Mouse (Mus musculus): ENCODE results near the gene Dnmbp. TPM values are rescaled to one million over a fixed set of nuclear protein-coding genes. Genes with fewer than 3 reads are reported as not detected.

The Dnmbp gene
- polyA plus RNA-seq, 1 experiment from 2014 or later, result 4.8 TPM

DNA sequence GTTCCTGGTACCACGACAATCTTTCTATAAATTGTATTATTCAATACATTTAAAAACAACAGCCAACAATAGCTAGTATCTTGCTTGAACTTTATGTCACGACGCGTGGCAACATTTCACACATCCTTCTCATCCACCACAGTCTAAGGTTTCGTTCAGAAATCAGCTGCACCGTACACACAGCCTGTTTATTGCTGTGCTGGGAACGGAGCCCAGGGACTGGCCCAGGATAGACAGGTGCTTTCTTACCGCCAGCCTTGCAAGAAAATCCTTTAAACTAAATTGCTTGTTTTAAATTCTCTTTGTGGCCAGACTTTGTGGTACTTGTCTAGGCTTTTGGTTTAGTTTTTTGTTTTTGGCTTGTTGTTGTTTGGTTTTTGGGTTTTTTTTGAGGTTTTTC, 62.6 kb downstream of the Dnmbp start:
- H3K27me3 ChIP-seq (ENCODE audit: insufficient read depth, low read length), result peaks cover 3% of the 10 kb centered on the region; the same call in 1 of the 2 replicates
- H3K9me3 ChIP-seq (ENCODE audit: low read length), result no peaks in the 10 kb centered on the region
- peaks cover 7% of the 10 kb centered on the region for H3K36me3 ChIP-seq (replicated peaks; ENCODE audit: insufficient read depth, low read length)
- peaks cover 9% of the 10 kb centered on the region for H3K4me1 ChIP-seq (ENCODE audit: insufficient read depth)
- 82% methylated on average over 8 of the region's 8 CpGs for WGBS (ENCODE audit: insufficient replicate concordance)
- H3K27ac ChIP-seq (ENCODE audit: low read depth), result no peak overlapping the region
- H3K4me3 ChIP-seq (ENCODE audit: low read depth, low read length), result no peak overlapping the region
- no peak overlapping the region for H3K4me2 ChIP-seq (ENCODE audit: low read depth, low read length)
- H3K9ac ChIP-seq (replicated peaks), result no peak overlapping the region
- no peak for TF ChIP-seq EP300 (IDR thresholded peaks at IDR 0.05; ENCODE audit: low read depth)
- TF ChIP-seq CTCF (IDR thresholded peaks at IDR 0.05; ENCODE audit: low read depth), result no peak
- ATAC-seq (no peak), DNase-seq (no peak)

DNA sequence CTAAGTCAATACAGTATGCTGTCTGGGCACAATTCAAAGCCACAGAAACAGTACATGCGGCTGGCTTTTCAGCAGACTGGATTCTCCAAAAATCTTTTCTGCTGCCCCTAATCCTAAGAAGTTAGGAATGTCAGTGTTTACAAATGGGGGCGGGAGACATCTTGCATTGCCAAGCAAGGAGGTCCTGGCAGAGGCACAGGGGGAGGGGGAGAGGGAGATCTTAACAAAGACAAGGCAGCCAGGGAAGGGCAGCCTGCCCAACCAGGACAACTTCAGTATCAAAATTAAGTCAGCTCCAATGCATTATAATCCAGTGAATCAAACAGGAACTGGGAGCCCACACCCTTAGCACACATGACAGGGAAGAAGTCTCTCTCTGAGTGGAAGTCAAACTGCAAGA, 64.0 kb downstream of the Dnmbp start:
- H3K4me3 ChIP-seq (ENCODE audit: low read depth, low read length), result no peak overlapping the region
- DNase-seq (no peak), ATAC-seq (no peak)
- no peak overlapping the region for H3K27ac ChIP-seq (ENCODE audit: low read depth)
- peaks cover 3% of the 10 kb centered on the region; the same call in 1 of the 2 replicates for H3K27me3 ChIP-seq (ENCODE audit: insufficient read depth, low read length)
- H3K9ac ChIP-seq (replicated peaks), result no peak overlapping the region
- TF ChIP-seq CTCF (IDR thresholded peaks at IDR 0.05; ENCODE audit: low read depth) (no peak), EP300 (IDR thresholded peaks at IDR 0.05; ENCODE audit: low read depth) (no peak)
- H3K36me3 ChIP-seq (replicated peaks; ENCODE audit: insufficient read depth, low read length), result peaks cover 10% of the 10 kb centered on the region
- no peaks in the 10 kb centered on the region for H3K9me3 ChIP-seq (ENCODE audit: low read length)
- WGBS (ENCODE audit: insufficient replicate concordance), result 74% methylated on average over 2 of the region's 2 CpGs
- H3K4me1 ChIP-seq (ENCODE audit: insufficient read depth), result peaks cover 9% of the 10 kb centered on the region
- no peak overlapping the region for H3K4me2 ChIP-seq (ENCODE audit: low read depth, low read length)

DNA sequence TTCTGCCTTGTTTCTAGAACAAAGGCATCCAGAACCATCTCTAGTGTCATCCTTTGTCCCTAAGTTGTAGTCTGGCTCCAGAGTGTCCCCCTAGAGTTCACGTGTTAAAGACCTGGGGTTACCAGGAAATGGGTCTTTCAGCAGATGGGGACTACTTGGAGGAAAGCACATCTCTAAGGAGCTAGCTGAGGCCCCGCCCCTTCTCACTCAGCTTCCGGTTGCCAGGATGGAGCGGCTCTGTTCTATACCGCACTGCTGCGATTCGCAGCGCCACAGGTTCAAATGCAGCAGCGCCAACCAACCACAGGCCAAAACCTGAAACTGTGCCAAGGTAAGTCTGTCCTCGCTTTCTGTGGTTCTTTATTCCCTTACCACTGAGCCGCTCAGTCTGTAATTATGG, 65.6 kb downstream of the Dnmbp start:
- Histone ChIP-seq H3K4me3 (ENCODE audit: low read depth, low read length) (no peak overlapping the region), H3K9me3 (ENCODE audit: low read length) (no peaks in the 10 kb centered on the region), H3K4me1 (ENCODE audit: insufficient read depth) (no peaks in the 10 kb centered on the region; the same call in none of the 2 replicates), H3K27ac (ENCODE audit: low read depth) (no peak overlapping the region), H3K4me2 (ENCODE audit: low read depth, low read length) (no peak overlapping the region), H3K9ac (replicated peaks) (no peak overlapping the region), H3K36me3 (replicated peaks; ENCODE audit: insufficient read depth, low read length) (peaks cover 19% of the 10 kb centered on the region), H3K27me3 (ENCODE audit: insufficient read depth, low read length) (peaks cover 2% of the 10 kb centered on the region; the same call in 1 of the 2 replicates)
- no peak for TF ChIP-seq EP300 (IDR thresholded peaks at IDR 0.05; ENCODE audit: low read depth)
- TF ChIP-seq CTCF (IDR thresholded peaks at IDR 0.05; ENCODE audit: low read depth), result no peak
- DNase-seq, result no peak
- ATAC-seq, result no peak
- 89% methylated on average over 11 of the region's 11 CpGs for WGBS (ENCODE audit: insufficient replicate concordance)

DNA sequence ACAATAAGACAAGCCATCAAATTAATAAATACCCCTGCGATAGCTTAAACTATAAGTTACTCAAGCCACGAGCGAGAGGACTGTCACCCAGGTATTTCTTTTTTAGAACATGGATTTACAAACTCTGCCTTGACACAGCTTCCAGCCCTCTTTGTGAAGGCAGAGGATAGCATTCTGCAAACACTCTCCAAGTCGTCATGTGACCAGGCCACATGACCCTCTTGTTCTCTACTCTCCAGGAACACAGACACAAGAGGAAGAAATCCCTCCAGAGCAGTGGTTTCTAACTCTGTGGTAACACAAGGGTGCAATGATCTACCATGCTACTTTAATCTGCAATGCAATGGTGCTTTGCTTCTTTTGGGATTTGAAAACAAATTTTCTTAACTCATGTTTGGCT, 69.6 kb downstream of the Dnmbp start:
- no peak for ATAC-seq
- 81% methylated on average over 4 of the region's 4 CpGs for WGBS (ENCODE audit: insufficient replicate concordance)
- no peak overlapping the region for H3K4me2 ChIP-seq (ENCODE audit: low read depth, low read length)
- no peaks in the 10 kb centered on the region for H3K27me3 ChIP-seq (ENCODE audit: insufficient read depth, low read length)
- peaks cover 37% of the 10 kb centered on the region for H3K36me3 ChIP-seq (replicated peaks; ENCODE audit: insufficient read depth, low read length)
- no peak overlapping the region for H3K27ac ChIP-seq (ENCODE audit: low read depth)
- no peak overlapping the region for H3K4me3 ChIP-seq (ENCODE audit: low read depth, low read length)
- no peak overlapping the region for H3K9ac ChIP-seq (replicated peaks)
- no peaks in the 10 kb centered on the region for H3K4me1 ChIP-seq (ENCODE audit: insufficient read depth)
- TF ChIP-seq CTCF (IDR thresholded peaks at IDR 0.05; ENCODE audit: low read depth), result no peak
- no peak for TF ChIP-seq EP300 (IDR thresholded peaks at IDR 0.05; ENCODE audit: low read depth)
- no peak for DNase-seq
- H3K9me3 ChIP-seq (ENCODE audit: low read length), result no peaks in the 10 kb centered on the region

DNA sequence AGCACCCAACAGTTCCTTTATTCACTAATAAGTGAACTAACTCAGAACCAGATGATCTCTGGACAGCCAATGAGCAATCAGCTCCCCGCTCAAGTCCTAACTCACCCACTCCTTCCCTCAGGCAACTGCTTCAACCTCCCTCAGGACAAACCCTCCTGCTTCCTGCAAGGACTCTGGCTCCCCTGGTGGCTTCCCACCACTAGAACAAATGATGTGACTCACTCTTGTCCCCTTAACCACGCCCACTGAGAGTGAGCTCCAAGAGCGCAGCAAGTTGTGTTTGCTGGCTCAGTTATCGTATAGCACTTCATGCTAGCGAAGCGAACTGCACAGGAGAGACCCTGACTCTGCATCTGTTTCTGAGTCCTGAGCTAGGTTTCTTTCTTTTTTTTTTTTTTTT, 82.6 kb downstream of the Dnmbp start:
- Histone ChIP-seq H3K4me1 (ENCODE audit: insufficient read depth) (no peaks in the 10 kb centered on the region), H3K9me3 (ENCODE audit: low read length) (no peaks in the 10 kb centered on the region), H3K36me3 (replicated peaks; ENCODE audit: insufficient read depth, low read length) (peaks cover 37% of the 10 kb centered on the region), H3K4me3 (ENCODE audit: low read depth, low read length) (no peak overlapping the region), H3K27me3 (ENCODE audit: insufficient read depth, low read length) (no peaks in the 10 kb centered on the region), H3K4me2 (ENCODE audit: low read depth, low read length) (no peak overlapping the region), H3K9ac (replicated peaks) (no peak overlapping the region), H3K27ac (ENCODE audit: low read depth) (no peak overlapping the region)
- TF ChIP-seq EP300 (IDR thresholded peaks at IDR 0.05; ENCODE audit: low read depth) (no peak), CTCF (IDR thresholded peaks at IDR 0.05; ENCODE audit: low read depth) (0 out of 2 replicates have a peak, but pooled peaks have one; percentile 23)
- DNase-seq, result no peak
- WGBS (ENCODE audit: insufficient replicate concordance), result 84% methylated on average over 6 of the region's 6 CpGs
- ATAC-seq, result no peak

DNA sequence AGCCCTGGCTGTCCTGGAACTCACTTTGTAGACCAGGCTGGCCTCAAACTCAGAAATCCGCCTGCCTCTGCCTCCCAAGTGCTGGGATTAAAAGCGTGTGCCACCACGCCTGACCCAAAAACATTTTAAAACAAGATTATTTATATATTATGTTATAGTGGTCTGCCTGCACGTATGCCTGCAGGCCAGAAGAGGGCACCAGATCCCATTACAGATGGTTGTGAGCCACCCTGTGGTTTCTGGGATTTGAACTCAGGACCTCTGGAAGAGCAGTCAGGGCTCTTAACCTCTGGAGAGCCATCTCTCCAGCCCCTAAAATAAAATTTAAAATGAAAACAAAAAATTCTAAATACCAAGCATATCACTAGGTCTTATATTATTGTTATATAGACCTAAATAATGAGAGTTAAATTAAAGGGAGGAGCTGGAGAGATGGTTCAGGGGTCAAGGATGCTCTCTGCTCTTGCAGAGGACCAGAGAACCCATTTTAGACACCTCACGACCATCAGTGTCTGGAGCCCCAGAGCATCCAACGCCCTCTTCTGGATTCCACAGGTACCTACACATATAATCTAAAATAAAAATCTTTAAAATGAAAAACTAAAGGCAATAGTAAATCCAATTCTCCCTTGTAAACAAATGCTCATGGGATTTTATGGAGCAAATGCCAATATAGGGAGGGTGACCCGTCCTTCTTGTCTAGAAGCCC, 87.0 kb downstream of the Dnmbp start:
- Histone ChIP-seq H3K4me1 (ENCODE audit: insufficient read depth) (no peaks in the 10 kb centered on the region), H3K4me3 (ENCODE audit: low read depth, low read length) (no peak overlapping the region), H3K4me2 (ENCODE audit: low read depth, low read length) (no peak overlapping the region), H3K27ac (ENCODE audit: low read depth) (no peak overlapping the region), H3K9ac (replicated peaks) (no peak overlapping the region), H3K36me3 (replicated peaks; ENCODE audit: insufficient read depth, low read length) (peaks cover 52% of the 10 kb centered on the region), H3K9me3 (ENCODE audit: low read length) (no peaks in the 10 kb centered on the region), H3K27me3 (ENCODE audit: insufficient read depth, low read length) (no peaks in the 10 kb centered on the region)
- ATAC-seq (no peak), DNase-seq (no peak)
- 71% methylated on average over 7 of the region's 7 CpGs for WGBS (ENCODE audit: insufficient replicate concordance)
- TF ChIP-seq EP300 (IDR thresholded peaks at IDR 0.05; ENCODE audit: low read depth) (no peak), CTCF (IDR thresholded peaks at IDR 0.05; ENCODE audit: low read depth) (peak; percentile 62)

Data from liver, postnatal 0 days (tissue).